Mouse (Mus musculus) left cerebral cortex, adult 2 months (tissue): ENCODE results near the gene Cdc42bpg. TPM values are rescaled to one million over a fixed set of nuclear protein-coding genes. Genes with fewer than 3 reads are reported as not detected.
A peak's percentile ranks its signal among the peaks of the same experiment; 100 is the strongest.

Experiments
- DNase-seq, 2 experiments: peaks; one replicate each; pipeline ENCODE4 v3.0.0; 2021 to 2022; ENCODE audit warnings: low spot score in 2 of 2, mixed read lengths in 1 of 2; ENCODE audit errors: extremely low spot score in 1 of 2
- H3K27ac ChIP-seq: fragments of 200-600 bp; 2 replicates; pipeline ENCODE4 v1.8.1; 2022
- H3K4me3 ChIP-seq: fragments of 200-600 bp; 2 replicates; pipeline ENCODE4 v1.8.1; 2022
- CTCF ChIP-seq: fragments of 200-600 bp; IDR thresholded peaks from 2 replicates; pipeline ENCODE4 v1.8.1; 2022; ENCODE audit warnings: antibody characterized with exemption, mild to moderate bottlenecking, moderate library complexity
- intact Hi-C: fragments of 180-260 bp; cut with DNase I; formaldehyde crosslinking; loops from one replicate; pipeline ENCODE4 v1.15.1; 2025
- total RNA-seq, 2 experiments: library from RNA; stranded (reverse); gene quantifications; 2 replicates each; pipeline ENCODE4 v1.2.3; 2021

The Cdc42bpg gene
- total RNA-seq, 2 experiments from 2014 or later: 3.4 to 4.1 TPM

DNA sequence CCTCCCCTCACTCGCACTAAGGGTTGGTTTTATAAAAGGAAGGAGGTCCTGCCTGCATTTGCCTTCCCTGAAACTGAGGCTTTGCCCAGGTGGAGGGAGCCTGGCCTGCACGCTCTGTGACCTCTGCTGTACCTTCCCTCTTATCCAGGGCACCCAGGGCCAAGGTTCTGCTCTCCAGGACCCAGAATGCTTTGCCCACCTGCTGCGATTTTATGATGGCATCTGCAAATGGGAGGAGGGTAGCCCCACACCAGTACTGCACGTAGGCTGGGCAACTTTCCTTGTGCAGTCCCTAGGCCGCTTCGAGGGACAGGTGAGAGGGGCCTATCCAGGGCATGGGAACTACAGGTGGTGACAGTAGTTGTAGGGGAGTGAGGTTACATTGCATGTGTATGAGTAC is 32.9 kb downstream of the Cdc42bpg start:
- intact Hi-C loops: loop anchor here (10.0 kb wide), 1 partner anchor 254 kb away; the partner anchor contains the start of genes Cdca5, Gm28374, Tmem262 and Zfpl1
- Histone ChIP-seq H3K27ac (no peak overlapping the region), H3K4me3 (no peak overlapping the region)
- no peak for TF ChIP-seq CTCF
- DNase-seq: no peak

DNA sequence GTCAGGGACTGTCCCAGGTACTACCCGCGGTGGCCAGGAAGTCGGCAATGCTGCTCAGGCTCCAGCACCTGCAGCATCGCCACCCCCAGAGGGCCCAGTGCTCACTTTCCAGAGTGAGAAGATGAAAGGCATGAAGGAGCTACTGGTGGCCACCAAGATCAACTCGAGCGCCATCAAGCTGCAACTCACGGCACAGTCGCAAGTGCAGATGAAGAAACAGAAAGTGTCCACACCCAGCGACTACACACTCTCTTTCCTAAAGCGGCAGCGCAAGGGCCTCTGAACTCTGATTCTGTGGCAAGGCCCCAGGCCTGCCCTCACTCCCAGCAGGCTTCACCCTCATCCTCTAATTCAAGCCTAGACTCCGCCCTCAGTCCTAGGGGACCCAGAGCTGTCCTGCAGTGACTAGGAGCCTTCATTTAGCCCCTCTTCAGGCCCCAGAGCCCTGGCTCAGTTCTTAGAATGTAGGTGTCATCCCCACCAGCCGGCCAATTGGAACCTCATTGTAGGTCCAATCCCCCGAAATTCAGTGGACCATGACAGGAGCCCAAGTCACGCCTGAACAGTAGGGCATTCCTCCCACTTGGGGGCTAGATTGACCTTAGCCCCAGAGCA is 33.7 kb downstream of the Cdc42bpg start:
- no peak for DNase-seq
- intact Hi-C loops: loop anchor here (10.0 kb wide), 1 partner anchor 255 kb away; the partner anchor contains the start of genes Cdca5, Gm28374, Tmem262 and Zfpl1
- peak; percentile 21 for TF ChIP-seq CTCF
- peak overlapping the region; percentile 81 for H3K4me3 ChIP-seq
- peak overlapping the region; percentile 76 for H3K27ac ChIP-seq

DNA sequence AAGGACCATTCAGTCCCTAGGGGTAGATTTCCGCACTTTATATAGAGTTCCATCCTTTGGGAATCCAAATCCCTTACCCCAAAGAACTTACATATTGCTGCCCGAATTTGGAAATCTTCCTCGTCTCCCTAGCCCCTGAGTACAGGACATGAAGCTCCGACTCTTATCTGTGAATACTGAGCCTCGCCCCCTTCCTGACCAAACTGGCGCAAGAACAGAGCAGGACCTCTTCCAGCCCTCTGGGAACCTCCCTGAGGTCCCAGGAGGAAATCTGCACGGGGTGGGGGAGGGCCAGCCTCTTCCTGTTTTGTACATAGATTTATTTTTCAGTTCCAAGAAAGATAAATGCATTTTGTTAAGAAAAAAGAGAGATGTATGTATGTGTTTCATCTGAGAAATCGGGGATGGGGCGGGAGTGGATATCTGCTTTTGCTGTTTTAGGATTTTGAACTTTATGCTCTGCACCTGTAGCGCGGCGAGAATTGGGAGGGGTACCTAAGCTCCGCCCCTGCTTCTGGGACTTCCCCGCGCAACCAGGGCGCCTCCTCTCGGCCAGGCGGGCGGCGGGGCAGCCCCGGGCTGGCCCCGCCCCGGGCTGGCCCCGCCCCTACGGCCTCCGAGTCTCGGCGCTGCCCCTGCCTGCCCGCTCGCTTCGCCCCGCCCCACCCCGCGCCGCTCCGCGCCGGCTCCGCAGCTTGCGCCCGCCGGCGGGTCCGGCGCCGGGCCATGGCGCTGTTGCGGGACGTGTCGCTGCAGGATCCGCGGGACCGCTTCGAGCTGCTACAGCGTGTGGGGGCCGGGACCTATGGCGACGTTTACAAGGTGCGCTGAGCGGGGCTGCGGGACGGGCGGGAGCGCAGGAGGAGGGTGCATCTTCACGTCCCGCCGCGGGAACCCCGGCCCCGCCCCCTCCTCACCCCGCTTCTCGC is 34.5 kb downstream of the Cdc42bpg start, which contains the start of gene Map4k2:
Map4k2 (plus strand) TSS at position 612 of the 929 bp plus-strand sequence.
- TF ChIP-seq CTCF: peak; percentile 33
- peak within 1 kb of the TSS; percentile 81 for H3K4me3 ChIP-seq
- peak; percentile 78 to 83 for DNase-seq
- intact Hi-C loops: no loop called here
- H3K27ac ChIP-seq: peak within 1 kb of the TSS; percentile 86

DNA sequence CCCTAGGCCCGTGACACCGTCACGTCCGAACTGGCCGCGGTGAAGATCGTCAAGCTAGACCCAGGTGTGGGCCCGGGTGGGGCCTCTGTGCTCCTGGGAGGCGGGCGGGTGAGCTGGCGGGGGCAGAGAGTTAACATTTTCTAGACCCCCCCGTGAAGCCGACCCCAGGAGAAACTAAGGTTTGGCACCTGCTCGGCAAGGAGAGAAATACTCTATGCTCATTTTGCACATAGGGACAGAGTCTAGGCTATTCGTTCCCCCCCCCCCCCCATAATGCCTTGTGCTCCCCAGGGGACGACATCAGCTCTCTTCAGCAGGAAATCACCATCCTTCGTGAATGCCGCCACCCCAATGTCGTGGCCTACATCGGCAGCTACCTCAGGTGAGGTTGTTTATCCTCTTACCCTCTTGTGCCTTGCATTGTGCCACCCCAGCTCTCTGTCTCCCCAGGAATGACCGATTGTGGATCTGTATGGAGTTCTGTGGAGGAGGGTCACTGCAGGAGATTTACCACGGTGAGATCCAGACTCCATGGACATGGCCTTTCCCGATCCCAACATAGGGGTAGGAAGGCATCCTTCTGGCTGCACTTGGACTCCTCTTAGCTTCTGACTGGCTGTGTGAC is 35.3 kb downstream of the Cdc42bpg start:
- intact Hi-C loops: no loop called here
- no peak for TF ChIP-seq CTCF
- no peak for DNase-seq
- peak overlapping the region; percentile 86 for H3K27ac ChIP-seq
- peak overlapping the region; percentile 81 for H3K4me3 ChIP-seq

DNA sequence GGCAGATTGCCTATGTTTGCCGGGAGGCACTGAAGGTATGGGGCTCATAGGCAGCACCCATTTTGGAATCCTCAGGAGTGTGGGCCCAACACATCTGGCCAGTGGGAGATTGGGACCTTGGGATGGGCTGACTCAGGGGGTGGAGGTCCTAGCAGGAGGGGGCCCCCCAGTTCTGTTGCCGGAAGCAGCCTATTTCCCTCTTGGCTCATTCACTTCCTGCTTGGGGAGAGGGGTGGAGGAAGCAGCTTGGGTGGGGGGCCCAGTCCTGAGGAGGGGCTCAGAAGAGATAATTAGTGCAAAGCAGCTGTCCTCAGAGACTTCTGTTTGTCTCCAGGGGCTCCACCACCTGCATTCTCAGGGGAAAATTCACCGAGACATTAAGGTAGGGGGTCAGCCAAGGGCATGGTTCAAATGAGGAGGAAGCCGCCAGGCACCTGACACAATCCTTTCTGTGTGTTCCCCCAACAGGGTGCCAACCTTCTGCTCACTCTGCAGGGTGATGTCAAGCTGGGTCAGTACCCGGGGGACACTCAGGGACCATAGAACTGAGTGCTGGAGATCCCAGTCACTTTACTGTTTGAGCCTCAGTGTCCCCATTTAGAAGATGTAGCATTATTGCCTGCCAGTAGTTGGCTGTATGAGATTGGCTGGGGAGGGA is 36.1 kb downstream of the Cdc42bpg start:
- no peak for DNase-seq
- intact Hi-C loops: no loop called here
- TF ChIP-seq CTCF: no peak
- H3K4me3 ChIP-seq: peak overlapping the region; percentile 81
- peak overlapping the region; percentile 28; the same call in 1 of the 2 replicates for H3K27ac ChIP-seq

DNA sequence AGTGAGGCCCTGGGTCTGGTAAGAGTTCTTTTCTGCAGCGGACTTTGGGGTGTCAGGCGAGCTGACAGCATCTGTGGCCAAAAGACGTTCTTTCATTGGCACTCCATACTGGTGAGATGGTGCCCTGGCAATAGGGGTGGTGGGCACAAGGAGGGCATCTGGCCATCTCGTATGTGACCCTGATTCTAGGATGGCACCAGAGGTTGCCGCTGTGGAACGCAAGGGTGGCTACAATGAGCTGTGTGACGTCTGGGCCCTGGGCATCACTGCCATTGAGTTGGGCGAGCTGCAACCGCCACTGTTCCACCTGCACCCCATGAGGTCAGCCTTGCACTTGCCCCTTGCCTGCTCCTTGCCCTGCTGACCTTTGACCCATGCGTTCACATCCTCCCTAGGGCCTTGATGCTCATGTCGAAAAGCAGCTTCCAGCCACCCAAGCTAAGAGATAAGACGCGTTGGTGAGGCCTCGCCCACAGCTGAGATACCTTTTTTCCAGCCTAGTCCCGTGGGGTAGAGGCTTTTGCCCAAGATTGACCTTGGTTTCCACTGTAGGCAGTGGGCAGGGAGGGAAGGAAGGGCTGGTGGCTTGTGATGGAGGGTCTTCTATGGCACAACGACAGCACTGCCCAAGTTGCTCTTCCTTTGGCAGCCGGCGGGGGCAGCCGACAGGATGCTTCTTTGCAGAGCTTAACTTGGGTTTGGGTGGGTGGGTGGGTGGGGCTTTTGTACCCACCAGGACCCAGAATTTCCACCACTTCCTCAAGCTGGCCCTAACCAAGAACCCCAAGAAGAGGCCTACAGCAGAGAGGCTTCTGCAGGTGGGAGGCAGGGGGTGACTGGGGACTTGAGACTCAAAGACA is 37.0 kb downstream of the Cdc42bpg start:
- no peak overlapping the region for H3K27ac ChIP-seq
- H3K4me3 ChIP-seq: no peak overlapping the region
- TF ChIP-seq CTCF: no peak; the same call in 1 of the 2 replicates
- DNase-seq: no peak
- intact Hi-C loops: no loop called here

DNA sequence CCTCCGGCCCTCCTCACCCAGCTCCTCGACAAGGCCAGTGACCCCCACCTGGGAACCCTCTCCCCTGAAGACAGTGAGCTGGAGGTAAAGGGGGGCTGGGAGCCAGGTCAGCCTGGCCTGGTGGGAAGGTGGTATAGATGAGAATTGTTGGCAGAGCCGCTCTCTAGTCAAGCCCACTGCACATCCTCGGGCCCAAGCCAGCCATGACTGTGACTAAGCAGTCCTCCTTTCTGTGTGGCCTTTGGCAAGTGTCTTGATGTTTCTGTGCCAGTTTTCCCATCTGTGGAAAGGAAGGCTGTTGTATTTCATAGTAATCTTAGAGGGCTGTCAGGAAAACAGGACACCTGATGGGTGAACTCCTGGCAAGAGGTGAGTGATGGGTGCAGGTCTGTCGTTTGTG is 37.7 kb downstream of the Cdc42bpg start:
- TF ChIP-seq CTCF: no peak
- no peak for DNase-seq
- no peak overlapping the region for H3K27ac ChIP-seq
- intact Hi-C loops: no loop called here
- no peak overlapping the region for H3K4me3 ChIP-seq

DNA sequence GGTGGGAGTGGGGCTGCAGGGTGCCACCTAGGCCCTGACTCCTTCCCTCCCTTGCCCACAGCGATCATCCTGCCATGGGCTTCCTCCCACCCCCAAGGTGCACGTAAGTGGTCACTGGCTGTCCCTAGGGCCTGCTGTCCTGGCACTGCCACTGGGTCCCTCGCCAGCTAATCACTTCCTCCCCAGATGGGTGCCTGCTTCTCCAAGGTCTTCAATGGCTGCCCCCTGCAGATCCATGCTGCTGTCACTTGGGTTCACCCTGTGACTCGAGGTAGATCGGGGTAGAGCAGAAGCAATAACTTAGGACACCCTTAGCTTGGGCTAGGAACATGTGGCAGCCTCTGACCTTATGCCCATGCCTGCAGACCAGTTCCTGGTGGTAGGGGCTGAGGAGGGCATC is 39.8 kb downstream of the Cdc42bpg start:
- intact Hi-C loops: no loop called here
- DNase-seq: no peak
- no peak overlapping the region for H3K27ac ChIP-seq
- H3K4me3 ChIP-seq: no peak overlapping the region
- TF ChIP-seq CTCF: no peak

DNA sequence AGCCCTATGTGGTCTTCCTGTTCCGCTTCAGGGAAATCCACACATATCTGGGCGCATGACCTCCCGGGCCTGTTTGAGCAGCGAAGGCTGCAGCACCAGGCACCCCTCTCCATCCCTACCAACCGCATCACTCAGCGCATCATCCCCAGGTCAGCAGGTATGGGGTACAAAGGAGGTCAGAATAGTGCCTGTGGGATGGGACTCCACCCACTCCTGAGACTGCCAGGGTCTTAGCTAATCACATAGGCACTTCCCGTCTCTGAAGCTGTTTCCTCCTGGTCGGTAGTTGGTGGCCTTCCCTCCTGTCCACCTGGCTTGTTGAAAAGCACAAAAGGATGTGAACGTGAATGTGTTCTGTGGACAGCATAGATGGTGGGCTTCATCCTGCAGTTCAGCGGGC is 40.4 kb downstream of the Cdc42bpg start:
- DNase-seq: no peak
- no peak for TF ChIP-seq CTCF
- H3K4me3 ChIP-seq: no peak overlapping the region
- no peak overlapping the region for H3K27ac ChIP-seq
- intact Hi-C loops: no loop called here

DNA sequence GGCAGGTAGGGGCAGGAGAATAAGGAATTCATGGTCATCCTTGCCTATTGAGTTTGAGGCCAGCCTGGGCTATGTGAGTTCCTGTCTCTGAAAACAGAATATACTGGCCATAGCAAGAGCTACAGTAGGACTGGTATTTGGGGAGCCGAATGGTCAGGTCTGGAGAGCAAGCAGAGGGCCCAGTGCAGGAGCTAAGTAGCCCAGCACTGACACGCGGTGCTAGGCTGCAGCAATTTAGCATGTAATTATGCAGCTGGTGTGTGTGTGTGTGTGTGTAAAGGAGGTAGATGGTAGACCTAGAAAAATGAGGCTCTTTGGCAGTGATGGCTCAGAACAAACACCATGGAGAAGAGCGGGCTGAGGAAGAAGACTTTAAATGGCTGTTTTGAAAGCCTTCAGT is 41.4 kb downstream of the Cdc42bpg start:
- TF ChIP-seq CTCF: no peak
- no peak overlapping the region for H3K27ac ChIP-seq
- no peak for DNase-seq
- H3K4me3 ChIP-seq: no peak overlapping the region
- intact Hi-C loops: no loop called here

DNA sequence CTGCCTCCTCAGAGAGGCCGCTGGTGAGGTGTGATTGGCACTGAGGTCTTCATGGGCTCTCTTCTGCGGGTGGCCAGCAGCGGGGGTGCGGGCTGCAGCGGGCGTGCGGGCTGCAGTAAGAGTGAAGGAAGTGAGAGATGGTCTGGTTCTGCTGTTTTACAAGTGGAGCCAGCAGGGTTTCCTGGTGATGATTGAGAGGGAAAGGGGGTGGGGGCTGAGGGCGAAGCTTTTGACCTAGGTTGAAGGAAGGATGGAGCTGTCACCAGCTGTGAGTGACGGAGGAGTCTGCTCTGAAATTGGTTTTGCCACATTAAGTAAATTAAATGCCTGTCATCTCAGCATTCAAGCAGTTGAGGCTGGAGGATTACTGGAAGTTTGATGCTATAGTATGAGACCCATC is 42.5 kb downstream of the Cdc42bpg start:
- H3K4me3 ChIP-seq: no peak overlapping the region
- TF ChIP-seq CTCF: no peak
- no peak for DNase-seq
- H3K27ac ChIP-seq: no peak overlapping the region
- intact Hi-C loops: no loop called here
